Mouse (Mus musculus): ENCODE measurements around the gene Sgce.
"Not testable (repeated sequence)": the region's sequence is repeated elsewhere in the genome, so short reads cannot be mapped to it uniquely, and the experiment has no call there.

Sgce gene

DNA sequence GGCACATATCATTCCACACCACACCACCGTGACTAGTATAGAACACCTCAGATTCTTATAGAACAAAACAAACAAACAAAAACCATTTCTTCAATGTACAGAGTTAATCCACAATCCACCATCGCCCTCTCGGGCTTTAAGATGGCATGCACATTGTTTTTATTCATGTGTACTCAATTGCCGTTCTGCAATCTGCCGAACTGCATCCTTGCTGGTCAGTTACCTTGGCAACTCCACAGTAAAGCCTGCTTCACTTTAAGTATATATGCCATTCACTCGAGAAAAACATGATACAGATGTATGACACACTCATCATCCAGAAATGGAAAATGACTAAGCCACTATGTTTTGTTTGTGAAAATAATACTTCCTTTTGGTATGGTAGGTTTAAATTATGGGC is 24.9 kb downstream of the Sgce start:
- DNase-seq = no peak

DNA sequence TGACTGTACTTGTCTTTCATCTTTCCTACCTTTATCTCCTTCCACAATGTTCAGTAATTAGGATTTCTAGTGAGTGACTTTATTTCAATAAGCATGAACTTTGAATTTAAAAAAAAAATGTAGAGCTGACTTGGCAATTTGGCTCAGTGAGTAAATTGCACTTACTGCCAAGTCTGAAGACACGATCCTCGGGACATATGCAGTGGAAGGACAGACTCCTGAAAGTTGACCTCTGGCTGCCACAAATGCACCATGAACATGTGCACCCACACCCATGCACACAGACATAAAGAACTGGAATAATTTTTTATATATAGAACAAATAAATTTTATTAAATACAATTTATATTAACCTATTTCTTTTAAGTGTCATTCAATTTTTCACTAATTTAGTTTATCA is 29.7 kb downstream of the Sgce start:
- no peak for DNase-seq

DNA sequence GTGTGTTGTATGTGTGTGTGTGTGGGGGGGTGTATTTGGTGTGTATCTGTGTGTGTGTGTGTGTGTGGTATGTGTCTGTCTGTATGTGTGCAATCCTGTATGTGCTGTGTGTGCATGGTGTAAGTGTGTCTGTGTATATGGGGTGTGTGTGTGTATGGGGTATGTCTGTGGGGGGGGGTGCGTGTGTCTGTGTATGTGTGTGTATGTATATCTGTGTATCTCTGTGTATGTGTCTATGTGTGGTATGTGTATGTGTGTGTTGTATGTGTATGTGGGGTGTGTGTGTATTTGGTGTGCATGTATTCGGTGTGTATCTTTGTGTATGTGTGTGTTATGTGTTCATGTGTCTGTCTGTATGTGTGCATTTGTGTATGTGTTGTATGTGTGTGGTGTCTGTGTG is 30.8 kb downstream of the Sgce start:
- DNase-seq = no peak

DNA sequence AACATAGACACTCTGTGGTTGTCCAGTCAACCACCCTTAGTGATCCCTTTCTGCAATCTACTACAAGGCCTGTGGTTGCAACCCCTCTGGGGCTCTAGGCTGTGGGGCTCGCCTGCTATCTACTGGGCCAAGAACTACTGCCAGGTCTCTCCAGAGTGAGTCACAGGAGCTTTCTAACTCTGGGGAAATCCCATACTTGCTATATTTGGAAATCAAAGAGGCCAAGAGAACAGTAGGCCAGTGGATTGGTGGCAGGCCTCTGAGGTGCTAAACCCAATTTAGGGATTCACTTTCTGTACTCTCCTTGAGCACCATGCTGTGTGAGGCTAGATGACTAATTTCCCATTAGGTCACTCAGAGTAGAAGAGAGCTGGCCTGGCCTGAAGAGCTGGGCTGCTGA is 38.0 kb downstream of the Sgce start:
- DNase-seq = no peak

DNA sequence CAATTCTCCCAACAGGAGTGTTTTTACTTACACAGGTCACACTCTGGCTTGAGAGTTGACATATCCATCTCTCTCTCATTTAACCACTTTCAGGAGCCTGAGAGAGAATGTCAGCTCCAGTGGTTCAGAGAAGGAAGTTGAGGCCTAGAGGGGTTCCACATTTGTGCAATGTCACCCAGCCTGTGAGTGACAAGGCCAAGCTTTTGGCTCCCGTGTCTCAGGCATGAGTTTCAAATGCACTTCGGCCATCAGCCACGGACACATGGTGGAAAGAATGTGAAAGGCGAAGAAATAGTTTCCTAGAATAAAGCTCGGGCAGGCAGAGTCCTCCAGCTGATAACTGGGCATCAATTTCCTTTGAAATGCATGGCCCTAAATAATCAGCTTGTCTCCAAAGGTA is 40.6 kb downstream of the Sgce start:
- no peak for DNase-seq

DNA sequence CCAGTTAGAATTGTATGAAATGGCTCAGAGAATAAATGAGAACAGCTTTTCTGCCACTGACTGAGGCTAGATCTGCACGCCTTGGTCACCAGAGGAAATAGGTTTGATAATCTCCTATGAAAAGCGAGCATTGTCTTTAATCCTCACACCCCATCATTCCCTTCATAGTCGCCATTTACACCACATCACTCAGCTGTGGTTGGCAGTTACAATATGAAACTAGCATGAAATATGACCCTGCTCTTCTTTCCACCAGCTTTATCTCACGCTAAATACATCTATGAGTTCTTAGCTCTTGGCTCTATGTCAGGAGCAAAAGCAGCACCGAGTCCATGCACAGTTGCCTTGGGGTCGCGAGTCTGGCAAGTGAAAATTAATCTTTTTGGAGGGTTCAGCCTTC is 43.1 kb downstream of the Sgce start:
- DNase-seq = no peak

DNA sequence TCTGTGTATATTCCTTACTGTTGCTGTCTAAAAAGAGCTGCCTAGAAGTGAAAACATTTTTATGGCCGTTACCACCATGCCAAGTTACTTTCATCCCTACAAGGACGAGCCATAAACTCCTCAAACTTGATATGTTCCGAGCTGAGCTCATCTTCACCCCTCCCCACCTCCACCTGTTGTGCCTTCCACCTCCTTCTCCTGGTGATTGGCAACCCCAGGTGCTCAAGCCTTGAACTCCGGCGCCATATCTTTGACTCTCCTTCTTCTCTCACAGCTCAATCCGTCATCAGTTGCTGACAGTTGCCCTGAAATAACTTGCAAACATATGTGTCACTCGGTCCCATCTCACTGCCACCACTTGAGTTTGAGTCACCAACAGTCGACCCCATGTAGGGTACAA is 45.4 kb downstream of the Sgce start:
- no peak for DNase-seq

DNA sequence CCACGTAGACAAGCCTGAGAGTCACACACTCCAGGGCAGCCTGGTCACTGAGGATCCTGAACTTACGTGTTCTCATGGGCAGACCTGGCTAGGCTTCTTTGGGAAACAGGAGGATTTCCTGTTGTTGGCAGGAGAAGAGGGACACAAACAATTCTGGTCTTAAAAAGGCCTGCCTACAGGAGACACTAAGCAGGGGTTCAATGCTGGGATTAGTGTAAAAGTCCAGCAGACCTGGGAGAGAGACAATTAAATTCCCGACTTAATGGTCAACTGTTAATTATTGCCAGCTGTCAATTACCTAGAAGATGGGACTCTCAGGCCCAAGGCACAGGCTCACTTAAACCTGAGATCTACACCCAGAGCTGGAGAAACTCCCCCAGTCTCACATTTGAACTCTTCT is 51.2 kb downstream of the Sgce start:
- no peak for DNase-seq

DNA sequence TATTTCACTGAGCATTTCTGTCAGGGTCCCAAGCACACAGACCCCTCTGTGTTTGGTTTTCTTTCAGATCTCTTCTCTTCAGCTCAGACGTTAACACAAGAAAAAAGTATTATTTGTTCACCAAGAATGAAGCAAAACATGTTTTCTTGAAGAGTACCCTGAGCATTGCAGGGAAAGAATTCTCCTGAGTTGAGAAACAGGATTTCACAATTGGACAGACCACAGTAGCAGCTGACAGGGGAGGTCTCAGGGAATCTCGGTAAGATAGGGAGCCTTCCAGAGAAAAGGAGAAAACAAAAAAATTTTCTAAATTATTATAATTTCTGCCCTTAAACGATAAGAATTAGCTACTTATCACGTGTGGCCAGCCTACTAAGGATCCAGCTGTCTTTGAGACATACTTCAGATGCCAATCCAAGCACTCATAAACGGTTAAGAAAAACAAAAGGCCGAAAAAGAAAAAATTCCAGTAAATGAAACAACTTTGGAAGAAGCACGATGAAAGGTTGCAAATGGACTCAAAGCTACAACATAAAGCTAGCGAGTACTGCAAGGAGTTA is 52.3 kb downstream of the Sgce start:
- no peak for DNase-seq

DNA sequence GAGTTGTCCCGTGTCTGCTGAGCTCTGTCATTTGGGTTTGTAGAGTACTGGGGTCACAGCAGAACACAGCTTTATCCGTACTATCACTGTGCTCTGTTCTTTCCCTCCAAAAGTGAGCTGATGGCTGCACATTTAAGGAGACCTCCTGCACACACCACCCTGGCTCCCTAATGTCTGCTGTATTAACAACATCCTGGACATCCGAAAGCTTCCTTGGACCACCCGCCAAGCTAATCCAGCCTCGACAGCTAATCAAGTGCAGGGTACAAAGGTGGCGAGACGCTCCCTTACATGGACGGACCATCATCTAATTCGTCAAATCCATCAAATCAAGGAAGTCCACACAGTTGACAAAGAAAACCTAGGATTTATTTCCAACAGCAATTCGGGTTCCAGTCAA is 53.5 kb downstream of the Sgce start:
- DNase-seq = no peak

DNA sequence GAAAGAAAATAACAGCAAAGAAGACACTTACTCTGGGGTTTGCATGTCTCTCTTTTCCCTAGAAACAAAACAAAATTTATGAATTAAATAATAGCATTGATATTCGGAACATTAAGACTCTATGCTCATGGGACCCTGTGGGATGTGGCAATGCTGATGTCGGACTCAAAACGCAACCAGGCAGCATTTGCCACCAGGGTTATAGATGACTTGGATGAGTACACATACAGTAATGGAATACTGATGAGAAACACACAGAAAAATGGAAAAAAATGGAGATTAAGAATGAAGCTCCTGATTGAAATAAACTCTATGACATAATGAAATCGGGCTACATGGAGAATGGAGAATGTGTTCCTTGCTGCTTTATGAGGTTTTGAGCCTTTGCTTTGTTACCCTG is 56.6 kb downstream of the Sgce start:
- DNase-seq = no peak

DNA sequence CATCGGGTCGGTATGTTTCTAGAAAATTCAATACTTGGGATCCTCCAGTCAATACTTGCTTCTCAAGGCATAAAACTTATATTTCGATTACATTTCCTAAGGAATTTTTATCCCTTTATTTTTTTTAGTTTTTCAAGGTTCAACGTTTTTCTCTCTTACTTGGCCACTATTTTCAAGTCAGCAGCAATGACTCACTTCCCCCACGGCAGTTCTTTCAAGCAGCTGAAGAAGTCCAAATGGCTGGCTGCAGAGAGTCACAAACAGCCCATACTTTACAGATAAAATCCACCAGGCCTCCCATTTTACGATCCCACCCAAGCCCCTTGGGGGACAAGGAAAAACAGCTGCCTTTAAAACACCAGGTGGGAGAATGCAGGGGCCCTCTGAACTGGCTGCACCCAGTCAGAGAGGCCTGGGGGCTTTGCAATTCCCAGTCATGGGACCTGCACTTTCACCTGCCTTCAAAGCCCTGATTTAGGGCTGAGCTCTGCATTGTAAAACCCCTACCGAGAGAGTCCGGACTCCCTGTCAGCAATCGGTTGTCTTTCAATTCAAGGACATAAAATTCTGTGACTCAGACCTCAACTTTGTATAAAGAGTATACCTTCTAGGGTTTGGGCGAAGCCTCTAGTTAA is 62.2 kb downstream of the Sgce start:
- no peak for DNase-seq

DNA sequence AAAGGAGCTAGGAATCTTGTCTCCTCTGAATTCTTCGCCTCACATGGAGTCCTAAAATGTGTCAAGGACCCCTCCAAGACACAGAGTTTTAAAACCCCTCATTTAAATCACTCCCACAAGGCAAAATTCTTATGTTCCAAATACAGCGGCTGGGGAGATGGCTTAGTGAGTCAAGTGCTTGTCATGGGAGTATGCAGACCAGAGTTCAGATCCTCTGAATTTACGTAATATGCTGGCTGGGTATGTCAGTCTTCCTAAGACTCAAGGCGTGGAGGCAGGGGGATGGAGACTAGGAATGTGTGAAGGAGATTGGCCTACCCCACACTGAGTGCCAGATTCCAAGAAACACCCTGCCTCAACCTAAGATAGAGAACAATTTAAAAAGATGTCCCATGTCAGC is 66.4 kb downstream of the Sgce start:
- DNase-seq = no peak

DNA sequence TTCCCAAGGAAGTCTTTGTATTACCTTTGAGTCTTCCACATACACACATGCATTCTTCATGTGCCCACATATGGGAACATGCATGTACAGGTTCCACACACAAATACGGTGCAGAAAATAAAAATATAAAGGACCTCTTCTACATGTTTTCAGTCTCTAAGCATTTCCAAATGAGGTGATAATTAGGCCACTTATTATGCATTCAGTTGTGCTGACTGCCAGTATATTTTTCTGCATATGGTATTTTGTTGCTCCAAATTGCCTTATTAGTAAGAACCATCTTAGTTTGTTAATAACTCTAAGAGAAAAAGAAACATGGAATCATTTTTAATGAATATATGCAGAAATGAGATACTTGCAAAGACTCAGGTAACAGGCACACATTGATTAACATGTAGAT is 67.0 kb downstream of the Sgce start:
- DNase-seq = no peak

DNA sequence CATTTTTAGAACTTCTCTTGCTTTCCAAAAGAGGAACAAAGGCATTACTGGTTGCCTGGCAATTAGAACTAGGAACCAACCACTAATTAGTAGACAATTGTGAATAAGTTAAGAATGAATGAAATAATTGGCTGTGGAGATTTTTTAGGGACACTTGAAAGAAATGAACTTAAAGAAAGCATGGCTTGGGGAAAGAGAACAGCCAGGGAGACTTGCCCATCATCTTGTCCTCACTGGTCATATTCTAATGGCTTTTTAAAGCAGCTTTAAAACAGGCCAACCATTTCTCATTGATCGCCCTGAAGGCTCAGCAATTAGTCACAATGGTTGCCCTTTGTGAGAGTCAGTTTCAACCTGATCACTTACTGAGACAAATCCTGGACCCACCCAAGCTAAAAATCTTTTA is 69.6 kb downstream of the Sgce start:
- DNase-seq = no peak

DNA sequence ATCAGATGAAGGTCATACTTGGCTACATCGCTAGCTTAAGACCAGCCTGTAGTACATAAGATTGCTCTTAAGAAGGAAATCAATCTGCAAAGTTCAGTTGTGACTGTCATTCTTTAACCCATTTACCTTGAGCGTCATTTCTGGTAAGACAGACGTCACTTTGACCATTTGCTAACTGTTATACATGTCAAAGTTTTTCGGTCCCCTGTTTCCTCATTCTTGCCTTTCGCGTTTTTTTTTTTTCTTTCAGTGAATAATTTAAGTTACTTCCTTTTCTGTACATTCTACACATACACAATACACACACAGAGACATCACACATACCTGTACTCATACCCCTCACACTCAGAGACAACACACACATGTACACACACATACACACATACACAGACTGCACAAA is 81.9 kb downstream of the Sgce start:
- DNase-seq = no peak

DNA sequence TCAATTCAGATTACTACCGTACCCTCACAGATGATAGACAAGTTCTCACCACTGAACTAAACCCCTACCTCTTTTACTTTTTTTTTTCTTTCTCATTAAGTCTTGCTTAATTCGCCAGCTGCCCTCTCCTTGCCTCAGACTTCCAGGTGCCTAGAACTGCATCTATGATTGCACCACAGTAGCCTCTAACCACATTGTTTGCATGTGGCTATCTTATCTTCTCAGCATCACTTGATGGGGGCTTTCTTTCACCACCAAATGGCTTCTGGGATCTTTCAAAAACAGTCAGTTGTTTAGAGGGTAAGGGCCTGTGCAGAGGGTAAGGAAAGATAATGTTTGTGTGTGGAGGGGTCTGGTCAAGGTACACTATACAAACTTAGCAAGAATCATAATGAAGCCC is 82.7 kb downstream of the Sgce start:
- no peak for DNase-seq

DNA sequence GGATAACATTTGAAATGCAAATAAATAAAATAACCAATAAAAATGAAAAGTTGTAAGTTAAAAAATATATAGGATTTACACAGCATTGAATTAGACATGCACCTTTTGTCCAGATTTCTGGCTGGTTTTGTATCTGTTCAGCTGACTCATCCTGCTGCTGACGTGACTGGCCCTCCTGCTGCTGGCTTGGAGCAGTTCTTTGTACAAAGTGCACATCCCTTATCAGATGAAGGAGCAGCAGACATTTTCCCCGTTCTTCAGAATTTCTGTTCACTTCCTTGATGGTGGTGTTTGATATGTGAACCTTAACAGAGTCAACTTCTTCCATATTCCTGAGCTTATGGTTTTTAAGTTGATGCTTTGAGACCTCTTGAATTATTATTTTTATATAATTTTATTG is 83.5 kb downstream of the Sgce start:
- no peak for DNase-seq

DNA sequence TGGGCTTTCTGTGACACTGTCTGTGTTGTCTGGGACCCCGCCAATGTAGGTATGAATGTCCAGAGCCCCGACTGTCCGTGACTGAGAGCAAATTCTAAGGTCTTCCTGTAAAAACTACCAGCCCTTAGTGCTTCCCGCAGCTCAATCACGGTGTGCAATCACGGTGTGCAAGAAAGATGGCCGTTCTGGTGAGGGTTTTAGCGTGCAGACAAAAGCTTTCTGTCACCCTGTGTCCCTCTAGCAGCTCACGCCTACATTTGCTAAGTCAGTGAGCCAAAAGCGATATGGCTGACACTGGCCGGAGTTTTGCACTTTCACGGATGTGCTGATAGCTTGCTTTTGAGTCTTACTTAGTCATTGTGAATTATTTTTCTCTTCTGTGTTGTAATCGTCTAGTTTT is 88.1 kb downstream of the Sgce start:
- no peak for DNase-seq

DNA sequence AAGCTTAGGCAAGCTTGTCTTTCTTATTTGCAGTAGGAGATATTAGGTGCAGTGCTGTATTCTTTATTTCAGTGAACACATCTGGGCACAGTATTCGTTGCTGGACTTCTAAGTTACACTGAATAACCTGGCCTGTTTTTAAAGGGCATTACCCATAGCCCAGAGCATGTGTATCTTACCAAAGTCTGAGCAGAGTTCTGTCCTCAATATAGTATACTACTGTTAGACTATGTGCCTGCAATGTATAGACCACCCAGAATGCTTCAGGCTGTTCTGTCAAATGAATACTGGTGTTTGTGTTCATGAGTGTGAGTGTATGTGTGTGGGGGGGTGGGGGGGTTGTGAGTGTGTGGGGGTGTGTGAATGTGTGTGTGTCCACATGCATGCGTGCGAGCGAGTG is 91.1 kb downstream of the Sgce start:
- no peak for DNase-seq

DNA sequence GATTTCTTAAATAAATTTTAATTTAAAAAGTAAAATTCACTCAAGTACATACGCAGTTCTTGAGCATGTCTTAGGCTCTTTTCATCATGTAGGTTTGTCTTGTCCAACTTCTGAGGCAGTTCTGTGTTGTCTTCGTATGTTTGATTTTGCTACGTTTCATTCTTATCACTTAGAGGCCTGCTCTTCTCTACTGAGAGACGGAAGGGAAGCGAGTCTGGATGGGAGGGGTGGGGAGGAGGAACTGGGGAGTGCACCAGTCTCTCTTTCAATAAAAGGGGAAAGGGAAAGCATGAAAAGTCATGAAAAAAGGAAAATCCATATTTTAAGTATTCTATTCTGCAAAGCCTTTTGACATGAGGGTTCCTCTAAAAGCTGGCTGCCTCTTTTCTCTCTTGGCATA is 91.5 kb downstream of the Sgce start:
- DNase-seq = no peak

DNA sequence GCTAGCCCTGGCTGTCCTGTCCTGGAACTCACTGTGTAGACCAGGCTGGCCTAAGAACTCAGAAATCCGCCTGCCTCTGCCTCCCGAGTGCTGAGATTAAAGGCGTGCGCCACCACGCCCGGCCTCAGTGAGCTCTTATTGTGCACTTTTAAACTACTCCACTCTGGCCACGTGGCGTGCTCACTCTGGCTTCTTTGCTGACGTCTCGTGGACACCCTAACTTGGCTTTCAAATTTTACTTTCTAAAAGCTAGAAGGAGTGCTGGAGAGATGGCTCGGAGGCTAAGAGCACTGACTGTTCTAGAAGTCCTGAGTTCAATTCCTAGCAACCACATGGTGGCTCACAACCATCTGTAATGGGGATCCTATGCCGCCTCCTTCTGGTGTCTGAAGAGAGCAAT is 93.3 kb downstream of the Sgce start:
- DNase-seq = not testable (repeated sequence)

DNA sequence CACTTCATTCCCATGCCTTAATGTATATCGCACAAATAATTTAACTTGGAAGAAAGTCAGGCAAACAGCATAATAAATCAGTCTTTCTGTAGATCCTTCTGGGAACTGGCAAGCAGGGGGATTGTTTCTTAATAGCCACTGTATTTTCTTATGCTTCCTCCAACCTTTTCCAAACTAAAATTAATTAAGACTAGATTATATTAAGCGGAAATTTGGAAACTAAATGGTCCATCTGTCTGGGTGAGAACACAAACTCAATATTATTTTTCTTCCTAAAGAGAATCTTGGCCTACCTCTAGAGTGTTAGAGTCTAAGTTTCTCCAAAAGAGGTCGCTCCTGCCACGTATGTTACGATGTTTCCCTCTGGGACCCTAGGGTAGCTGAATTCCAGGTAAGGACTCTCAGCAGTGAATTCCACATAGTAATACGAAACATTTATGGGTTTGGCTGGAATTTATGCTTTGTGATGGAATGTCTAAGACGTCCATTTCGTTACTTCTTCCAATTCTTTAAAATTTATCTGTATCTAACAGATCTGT is 94.3 kb downstream of the Sgce start:
- DNase-seq = no peak

DNA sequence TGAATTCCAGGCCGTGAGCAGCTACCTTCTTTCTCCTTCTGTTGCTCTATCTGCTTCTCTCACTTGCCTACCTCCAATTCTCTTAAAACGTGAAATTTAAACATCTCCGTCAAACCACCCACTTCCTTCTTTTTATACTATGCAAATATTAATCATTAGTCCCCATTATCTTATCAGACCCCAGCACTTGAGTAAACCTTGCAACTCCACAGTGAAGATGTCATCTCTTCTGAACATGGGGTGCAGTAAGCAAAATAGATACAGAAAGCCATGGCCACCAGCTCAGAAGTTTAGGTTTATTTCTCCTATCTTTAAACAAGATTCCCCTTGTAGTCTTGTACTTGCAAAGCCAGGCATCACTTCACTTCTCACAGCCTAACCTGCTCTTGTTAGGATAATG is 99.7 kb downstream of the Sgce start:
- DNase-seq = no peak

DNA sequence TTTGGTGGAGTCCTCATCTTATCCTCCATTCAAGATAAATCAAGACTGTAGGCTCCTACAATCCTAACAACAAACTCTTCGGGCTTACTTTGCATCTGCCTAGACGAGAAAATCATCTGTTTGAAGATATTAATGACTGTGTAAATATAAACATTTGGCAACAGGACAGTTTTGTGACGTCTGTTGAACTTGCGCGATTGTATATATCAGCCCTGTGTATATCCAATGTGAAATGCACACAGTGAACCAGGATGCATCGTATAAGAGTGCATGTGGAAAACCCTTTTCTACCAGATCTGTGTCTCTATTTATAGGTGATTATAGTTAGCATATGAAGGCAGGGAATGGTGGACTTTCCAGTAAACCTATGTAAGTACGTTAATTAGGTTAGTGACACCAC is 104.9 kb downstream of the Sgce start:
- no peak for DNase-seq

Data from liver (tissue).